Mouse (Mus musculus) macrophage (primary cell): ENCODE data around the gene Mybpc1. TPM values are rescaled to one million over a fixed set of nuclear protein-coding genes. Genes with fewer than 3 reads are reported as not detected.

Source experiments
- H3K27ac ChIP-seq: fragments of 350-480 bp; formaldehyde crosslinking; 2 replicates; pipeline ENCODE4 v1.9.0; 2021
- H3K36me3 ChIP-seq: fragments of 350-480 bp; formaldehyde crosslinking; 2 replicates; pipeline ENCODE4 v1.9.0; 2021; ENCODE audit errors: inconsistent target
- H3K4me3 ChIP-seq: fragments of 350-480 bp; formaldehyde crosslinking; 2 replicates; pipeline ENCODE4 v1.9.0; 2021; ENCODE audit errors: inconsistent target
- H3K79me2 ChIP-seq: fragments of 350-480 bp; formaldehyde crosslinking; 2 replicates; pipeline ENCODE4 v1.9.0; 2021; ENCODE audit errors: inconsistent target
- WGBS: methylation state at CpG from one replicate; pipeline ENCODE4 v1.1.7; 2026; ENCODE audit warnings: inconsistent platforms; ENCODE audit not compliant: missing documents; 5-methylcytosine and 5-hydroxymethylcytosine counted together
- polyA plus RNA-seq: library from polyadenylated mRNA; stranded (reverse); fragments of 250-400 nt; gene quantifications from 3 replicates; pipeline ENCODE4 v1.2.4, GENCODE M21; 2018; ENCODE audit warnings: inconsistent platforms

Mybpc1 gene
- polyA plus RNA-seq, 1 experiment from 2014 or later = not detected

- no peaks in the 10 kb centered on the region for H3K79me2 ChIP-seq
- no peaks in the 10 kb centered on the region for H3K36me3 ChIP-seq
- 35% methylated on average over 2 of the region's 2 CpGs for WGBS
- no peak overlapping the region for H3K27ac ChIP-seq
- no peak overlapping the region for H3K4me3 ChIP-seq
Measured at GRCm38 (mm10) chr10:88514495-88514894, 90.5 kb downstream of the Mybpc1 start.

- Histone ChIP-seq H3K79me2 (no peaks in the 10 kb centered on the region), H3K4me3 (no peak overlapping the region), H3K36me3 (no peaks in the 10 kb centered on the region), H3K27ac (no peak overlapping the region)
- 62% methylated on average over 8 of the region's 8 CpGs for WGBS
Measured at GRCm38 (mm10) chr10:88513574-88514135, 91.3 kb downstream of the Mybpc1 start.

GRCm38 (mm10) chr10:88511355-88511754, 93.6 kb downstream of the Mybpc1 start:
- H3K27ac ChIP-seq = no peak overlapping the region
- H3K36me3 ChIP-seq = no peaks in the 10 kb centered on the region
- no peaks in the 10 kb centered on the region for H3K79me2 ChIP-seq
- WGBS = 95% methylated on average over 9 of the region's 9 CpGs
- no peak overlapping the region for H3K4me3 ChIP-seq

GRCm38 (mm10) chr10:88510503-88511271, 94.3 kb downstream of the Mybpc1 start:
- H3K36me3 ChIP-seq = no peaks in the 10 kb centered on the region
- WGBS = 61% methylated on average over 10 of the region's 12 CpGs

GRCm38 (mm10) chr10:88507691-88508143, 97.2 kb downstream of the Mybpc1 start:
- WGBS = 69% methylated on average over 7 of the region's 7 CpGs

More at GRCm38 (mm10) chr10:88510503-88511271, 94.3 kb downstream of the Mybpc1 start:
- Histone ChIP-seq H3K27ac (no peak overlapping the region), H3K79me2 (no peaks in the 10 kb centered on the region), H3K4me3 (no peak overlapping the region)

GRCm38 (mm10) chr10:88505256-88505655, 99.7 kb downstream of the Mybpc1 start:
- Histone ChIP-seq H3K79me2 (no peaks in the 10 kb centered on the region; the same call in 1 of the 2 replicates), H3K36me3 (no peaks in the 10 kb centered on the region), H3K27ac (no peak overlapping the region), H3K4me3 (no peak overlapping the region)
- 96% methylated on average over 5 of the region's 5 CpGs for WGBS

More at GRCm38 (mm10) chr10:88507691-88508143, 97.2 kb downstream of the Mybpc1 start:
- no peaks in the 10 kb centered on the region; the same call in 1 of the 2 replicates for H3K79me2 ChIP-seq
- H3K27ac ChIP-seq = no peak overlapping the region
- no peak overlapping the region for H3K4me3 ChIP-seq
- no peaks in the 10 kb centered on the region for H3K36me3 ChIP-seq

- H3K36me3 ChIP-seq = no peaks in the 10 kb centered on the region
- no peak overlapping the region for H3K27ac ChIP-seq
- no peaks in the 10 kb centered on the region; the same call in 1 of the 2 replicates for H3K79me2 ChIP-seq
- 44% methylated on average over 3 of the region's 3 CpGs for WGBS
- H3K4me3 ChIP-seq = no peak overlapping the region
Measured at GRCm38 (mm10) chr10:88504481-88504880, 100.5 kb downstream of the Mybpc1 start.

GRCm38 (mm10) chr10:88503421-88504314, 101.3 kb downstream of the Mybpc1 start, which contains the start of gene Chpt1:
Gene Chpt1 (minus strand): TSS chr10:88504073.
- no peak within 1 kb of the TSS for H3K27ac ChIP-seq
- no peaks in the 10 kb centered on the region for H3K36me3 ChIP-seq
- peak within 1 kb of the TSS; percentile 78 for H3K4me3 ChIP-seq
- WGBS = 1% methylated on average over 45 of the region's 80 CpGs
- no peaks in the 10 kb centered on the region; the same call in 1 of the 2 replicates for H3K79me2 ChIP-seq

GRCm38 (mm10) chr10:88502919-88503318, 102.0 kb downstream of the Mybpc1 start:
- H3K36me3 ChIP-seq = no peaks in the 10 kb centered on the region
- no peak overlapping the region for H3K27ac ChIP-seq
- H3K4me3 ChIP-seq = peak overlapping the region; percentile 78
- WGBS = 75% methylated on average over 4 of the region's 4 CpGs
- no peaks in the 10 kb centered on the region; the same call in 1 of the 2 replicates for H3K79me2 ChIP-seq

- Histone ChIP-seq H3K36me3 (no peaks in the 10 kb centered on the region), H3K27ac (no peak overlapping the region), H3K79me2 (no peaks in the 10 kb centered on the region; the same call in 1 of the 2 replicates), H3K4me3 (no peak overlapping the region)
- WGBS = 94% methylated on average over 13 of the region's 13 CpGs
Measured at GRCm38 (mm10) chr10:88501886-88502765, 102.8 kb downstream of the Mybpc1 start.

GRCm38 (mm10) chr10:88501370-88501769, 103.6 kb downstream of the Mybpc1 start:
- Histone ChIP-seq H3K27ac (no peak overlapping the region), H3K4me3 (no peak overlapping the region), H3K79me2 (no peaks in the 10 kb centered on the region; the same call in 1 of the 2 replicates), H3K36me3 (no peaks in the 10 kb centered on the region)
- WGBS = 92% methylated on average over 10 of the region's 10 CpGs

GRCm38 (mm10) chr10:88499993-88500392, 105.0 kb downstream of the Mybpc1 start:
- Histone ChIP-seq H3K36me3 (no peaks in the 10 kb centered on the region), H3K4me3 (no peak overlapping the region), H3K79me2 (no peaks in the 10 kb centered on the region; the same call in 1 of the 2 replicates), H3K27ac (no peak overlapping the region)
- WGBS = 92% methylated on average over 5 of the region's 5 CpGs

GRCm38 (mm10) chr10:88496864-88497564, 107.9 kb downstream of the Mybpc1 start:
- no peaks in the 10 kb centered on the region for H3K36me3 ChIP-seq
- no peak overlapping the region for H3K27ac ChIP-seq
- H3K79me2 ChIP-seq = no peaks in the 10 kb centered on the region; the same call in 1 of the 2 replicates
- H3K4me3 ChIP-seq = no peak overlapping the region
- 90% methylated on average over 9 of the region's 11 CpGs for WGBS
